Mouse (Mus musculus) megakaryocyte-erythroid progenitor cell, adult 5 weeks (primary cell): ENCODE results near the gene Samm50. TPM values are rescaled to one million over a fixed set of nuclear protein-coding genes. Genes with fewer than 3 reads are reported as not detected.

Source experiments
- polyA plus RNA-seq: library from polyadenylated mRNA; stranded (reverse); fragments of >175 nt; gene quantifications from 2 replicates; pipeline ENCODE4 v1.2.3, GENCODE M21; 2012

The Samm50 gene
- 37.6 and 43.8 TPM in 2 replicates for polyA plus RNA-seq

GRCm38 (mm10) chr15:84192058-84192791 lies at the start of gene Samm50:
TSS of gene Samm50 (plus strand) at chr15:84192241.

GRCm38 (mm10) chr15:84167600-84167999 lies 24.4 kb upstream of the Samm50 start, which contains the start of gene Pnpla3:
TSS of gene Pnpla3 (plus strand) at chr15:84167837.

GRCm38 (mm10) chr15:84231721-84232561 lies 39.9 kb downstream of the Samm50 start, which contains the start of gene Parvb:
TSS of gene Parvb (plus strand) at chr15:84232043.

Other genes with a start within 250 kb of the Samm50 start
- not detected in 2 replicates for gene Efcab6, start 126.9 kb upstream of the Samm50 start, polyA plus RNA-seq
- gene Sult4a1, start 86.5 kb upstream of the Samm50 start, polyA plus RNA-seq: 0.15 TPM in 1 of 2 replicates, not detected in the other
- not detected in 2 replicates for gene Pnpla5, start 69.1 kb upstream of the Samm50 start, polyA plus RNA-seq
- not detected in 2 replicates for gene Pnpla3, start 24.4 kb upstream of the Samm50 start, polyA plus RNA-seq
- 4.7 and 6.7 TPM in 2 replicates for gene Parvb, start 39.8 kb downstream of the Samm50 start, polyA plus RNA-seq
- 121 and 124 TPM in 2 replicates for gene Parvg, start 131.8 kb downstream of the Samm50 start, polyA plus RNA-seq